14 mouse cellular contexts compared by ENCODE assay signal in genomic region chr6:114285424-114285823, GRCm38 (mm10). TPM values are rescaled to one million over a fixed set of nuclear protein-coding genes. Genes with fewer than 3 reads are reported as not detected.
DNase-seq lines count a peak whose midpoint lies in the region; ATAC-seq lines count a peak whose summit lies in the region.
"Had no signal": no experiment of that assay in that cellular context is flagged by ENCODE, and none has a peak within 500 bp of the region (broad histone marks: within the 10 kb centered on the region; RNA-seq: fewer than 3 reads in every experiment).

No protein-coding gene starts in this region.

- H3K9me3 ChIP-seq in midbrain, embryonic 13.5 days, result no peaks in the 10 kb centered on the region
- H3K9me3 ChIP-seq in midbrain, embryonic 10.5 days (replicated peaks), result no peaks in the 10 kb centered on the region
- H3K9me3 ChIP-seq in hindbrain, embryonic 14.5 days (ENCODE audit: control insufficient read depth, low read length), result no peaks in the 10 kb centered on the region
- no peaks in the 10 kb centered on the region for H3K9me3 ChIP-seq in neural tube, embryonic 14.5 days (ENCODE audit: control insufficient read depth, low read length)
- H3K9me3 ChIP-seq in liver, embryonic 12.5 days (replicated peaks), result no peaks in the 10 kb centered on the region
- H3K9me3 ChIP-seq: heart, embryonic 12.5 days had no signal

- DNase-seq in cerebellum, postnatal 10 days, result peak; percentile 48 to 54
- DNase-seq in midbrain, embryonic 10.5 days (ENCODE audit: low spot score), result no peak
- DNase-seq in hindbrain, embryonic 14.5 days (ENCODE audit: low spot score), result no peak
- DNase-seq: adrenal gland, adult 8-10 months; cerebellum, adult 9-10 months; kidney, adult 8-10 months; right cerebral cortex, postnatal 25 days had no signal

- WGBS in midbrain, embryonic 13.5 days, result 39% methylated on average over 4 of the region's 4 CpGs
- WGBS in midbrain, embryonic 10.5 days, result 47% methylated on average over 4 of the region's 4 CpGs
- WGBS in hindbrain, embryonic 14.5 days, result 35% methylated on average over 4 of the region's 4 CpGs
- WGBS in neural tube, embryonic 14.5 days, result 26% methylated on average over 4 of the region's 4 CpGs
- WGBS in liver, embryonic 12.5 days (ENCODE audit: insufficient replicate concordance), result 22% methylated on average over 4 of the region's 4 CpGs

- H3K4me3 ChIP-seq in midbrain, embryonic 13.5 days (replicated peaks), result peak overlapping the region; percentile 69; the same call in 1 of the 2 replicates
- no peak overlapping the region for H3K4me3 ChIP-seq in midbrain, embryonic 10.5 days
- H3K4me3 ChIP-seq in hindbrain, embryonic 14.5 days (replicated peaks; ENCODE audit: low read length), result peak overlapping the region; percentile 82; the same call in 1 of the 2 replicates
- no peak overlapping the region for H3K4me3 ChIP-seq in neural tube, embryonic 14.5 days (ENCODE audit: low read depth, low read length)
- H3K4me3 ChIP-seq in liver, embryonic 12.5 days, result no peak overlapping the region
- H3K4me3 ChIP-seq: heart, embryonic 12.5 days; limb, embryonic 13.5 days had no signal

- H3K4me1 ChIP-seq in midbrain, embryonic 13.5 days (replicated peaks), result peaks cover 76% of the 10 kb centered on the region
- H3K4me1 ChIP-seq in midbrain, embryonic 10.5 days, result peaks cover 50% of the 10 kb centered on the region
- peaks cover 74% of the 10 kb centered on the region for H3K4me1 ChIP-seq in hindbrain, embryonic 14.5 days (replicated peaks; ENCODE audit: control insufficient read depth, insufficient read depth, low read length)
- peaks cover 25% of the 10 kb centered on the region for H3K4me1 ChIP-seq in neural tube, embryonic 14.5 days (ENCODE audit: control insufficient read depth, insufficient read depth, low read length)
- H3K4me1 ChIP-seq in liver, embryonic 12.5 days, result 0 out of 2 replicates have a peak, but pooled peaks cover 4% of the 10 kb centered on the region

- H3K36me3 ChIP-seq in midbrain, embryonic 13.5 days, result 0 out of 2 replicates have a peak, but pooled peaks cover 3% of the 10 kb centered on the region
- no peaks in the 10 kb centered on the region for H3K36me3 ChIP-seq in midbrain, embryonic 10.5 days
- H3K36me3 ChIP-seq in hindbrain, embryonic 14.5 days (replicated peaks; ENCODE audit: control insufficient read depth, insufficient read depth), result no peaks in the 10 kb centered on the region
- H3K36me3 ChIP-seq in neural tube, embryonic 14.5 days (ENCODE audit: control insufficient read depth, insufficient read depth, low read length), result no peaks in the 10 kb centered on the region
- H3K36me3 ChIP-seq in liver, embryonic 12.5 days, result no peaks in the 10 kb centered on the region
- H3K36me3 ChIP-seq: heart, embryonic 12.5 days; limb, embryonic 13.5 days had no signal

- peaks cover 28% of the 10 kb centered on the region for H3K27me3 ChIP-seq in midbrain, embryonic 13.5 days
- H3K27me3 ChIP-seq in midbrain, embryonic 10.5 days (ENCODE audit: low read depth, poor library complexity, severe bottlenecking), result peaks cover 86% of the 10 kb centered on the region
- H3K27me3 ChIP-seq in hindbrain, embryonic 14.5 days (ENCODE audit: control insufficient read depth, insufficient read depth, low read length), result 0 out of 2 replicates have a peak, but pooled peaks cover 7% of the 10 kb centered on the region
- no peaks in the 10 kb centered on the region for H3K27me3 ChIP-seq in neural tube, embryonic 14.5 days (ENCODE audit: control insufficient read depth, insufficient read depth, low read length)
- H3K27me3 ChIP-seq in liver, embryonic 12.5 days (replicated peaks), result peaks cover 87% of the 10 kb centered on the region

- no peak for ATAC-seq in cerebellum, adult (ENCODE audit: insufficient number of reproducible peaks, low FRiP score, low TSS enrichment)
- ATAC-seq in midbrain, embryonic 13.5 days, result no peak
- ATAC-seq in hindbrain, embryonic 14.5 days (ENCODE audit: low FRiP score), result no peak
- ATAC-seq in neural tube, embryonic 14.5 days (ENCODE audit: low read depth), result no peak
- ATAC-seq in liver, embryonic 12.5 days, result no peak
- no peak for ATAC-seq in frontal cortex, adult (ENCODE audit: low TSS enrichment)

- no peak overlapping the region for H3K27ac ChIP-seq in midbrain, embryonic 13.5 days
- no peak overlapping the region for H3K27ac ChIP-seq in midbrain, embryonic 10.5 days (replicated peaks)
- no peak overlapping the region for H3K27ac ChIP-seq in hindbrain, embryonic 14.5 days
- no peak overlapping the region for H3K27ac ChIP-seq in neural tube, embryonic 14.5 days (ENCODE audit: low read depth, low read length)
- no peak overlapping the region for H3K27ac ChIP-seq in liver, embryonic 12.5 days
- H3K27ac ChIP-seq: limb, embryonic 13.5 days had no signal

- H3K9ac ChIP-seq in midbrain, embryonic 13.5 days (replicated peaks), result no peak overlapping the region; the same call in 1 of the 2 replicates
- peak overlapping the region; percentile 92; the same call in 1 of the 2 replicates for H3K9ac ChIP-seq in hindbrain, embryonic 14.5 days
- no peak overlapping the region for H3K9ac ChIP-seq in neural tube, embryonic 14.5 days (replicated peaks; ENCODE audit: low read depth, low read length)
- no peak overlapping the region for H3K9ac ChIP-seq in liver, embryonic 12.5 days
- H3K9ac ChIP-seq: heart, embryonic 12.5 days; limb, embryonic 13.5 days had no signal

- peak overlapping the region; percentile 65 for H3K4me2 ChIP-seq in midbrain, embryonic 13.5 days (replicated peaks)
- H3K4me2 ChIP-seq in hindbrain, embryonic 14.5 days (replicated peaks), result peak overlapping the region; percentile 55
- peak overlapping the region; percentile 62 for H3K4me2 ChIP-seq in neural tube, embryonic 14.5 days (ENCODE audit: low read depth, low read length)
- no peak overlapping the region for H3K4me2 ChIP-seq in liver, embryonic 12.5 days
- H3K4me2 ChIP-seq: heart, embryonic 12.5 days; limb, embryonic 13.5 days had no signal

RNA-seq across cellular contexts. Expression of gene Slc6a1, which starts 3.0 kb away (rescaled TPM):
- polyA plus RNA-seq in midbrain, embryonic 13.5 days (2015; fragmentation: Nextera tagmentation; extraction: Ambion mirVana), result 85.6 and 88.9 TPM in 2 replicates
- 4.7 and 13.1 TPM in 2 replicates for polyA plus RNA-seq in midbrain, embryonic 10.5 days (2016; fragmentation: Nextera tagmentation; extraction: Ambion mirVana)
- 135 and 154 TPM in 2 replicates for polyA plus RNA-seq in hindbrain, embryonic 14.5 days (2014; fragmentation: Nextera tagmentation; extraction: Ambion mirVana)
- polyA plus RNA-seq in neural tube, embryonic 14.5 days (2014; fragmentation: Nextera tagmentation; extraction: Ambion mirVana), result 122 and 156 TPM in 2 replicates
- not detected in 2 replicates for polyA plus RNA-seq in liver, embryonic 12.5 days (2016; fragmentation: Nextera tagmentation; extraction: Ambion mirVana)

Comparison
In these comparisons a context has a peak if more than half of its experiments do, and no peak if none do; other contexts are left out.
1. H3K4me3 ChIP-seq: peak in midbrain, embryonic 13.5 days (single experiment) and hindbrain, embryonic 14.5 days (single experiment); none in midbrain, embryonic 10.5 days (single experiment), neural tube, embryonic 14.5 days (single experiment) and liver, embryonic 12.5 days (single experiment).
2. DNase-seq: peak in cerebellum, postnatal 10 days (2 of 2); none in midbrain, embryonic 10.5 days (single experiment) and hindbrain, embryonic 14.5 days (single experiment).